Mouse (Mus musculus) hindlimb bud, embryonic 11.5 days (tissue): Measurements from ENCODE around the gene Zfr.
"Not testable (repeated sequence)": the region's sequence is repeated elsewhere in the genome, so short reads cannot be mapped to it uniquely, and the experiment has no call there.

Source experiments
- DNase-seq: peaks from one replicate; pipeline ENCODE4 v3.0.0-alpha.2; 2012; ENCODE audit warnings: low read depth, low spot score; ENCODE audit errors: extremely low spot score

Zfr gene

DNA sequence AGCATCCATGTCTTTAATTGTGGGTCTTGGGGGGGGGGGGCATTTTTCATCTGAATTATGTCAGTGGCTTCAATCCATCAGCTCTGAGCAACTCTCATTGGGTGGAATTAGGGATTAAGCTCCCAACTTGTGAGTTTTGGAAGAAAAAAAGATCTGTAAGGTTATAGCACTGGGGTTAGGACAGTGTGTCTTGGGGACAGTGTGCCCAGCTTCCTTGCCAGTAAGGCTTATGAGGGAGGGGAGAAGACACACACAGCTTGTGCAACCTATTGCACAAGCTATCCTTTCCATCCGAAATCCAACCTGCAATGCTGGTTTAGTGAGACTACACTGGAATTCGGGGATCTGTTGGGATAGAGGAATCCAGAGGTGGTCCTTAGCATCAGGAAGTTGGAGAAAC, 12.8 kb upstream of the Zfr start:
- no peak for DNase-seq

DNA sequence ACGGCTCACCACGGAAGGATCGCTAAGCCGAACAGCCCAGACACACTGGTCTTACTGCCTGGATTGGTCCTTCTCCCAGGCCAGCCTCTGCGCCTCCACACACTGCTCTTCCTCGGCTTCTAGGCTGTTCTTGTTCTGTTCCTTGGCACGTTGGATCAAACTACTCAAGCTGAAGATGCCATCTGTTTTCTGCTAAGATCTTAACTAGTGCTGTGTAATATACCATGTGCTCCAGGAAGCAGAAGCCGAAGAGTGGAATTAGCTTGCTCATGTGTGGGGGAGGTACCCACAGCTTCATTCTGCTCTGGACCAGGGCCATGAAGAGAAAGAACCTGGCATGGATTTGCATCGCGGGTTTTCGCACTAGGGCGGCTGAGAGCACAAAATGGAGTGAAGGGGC, 11.2 kb upstream of the Zfr start:
- DNase-seq: no peak

DNA sequence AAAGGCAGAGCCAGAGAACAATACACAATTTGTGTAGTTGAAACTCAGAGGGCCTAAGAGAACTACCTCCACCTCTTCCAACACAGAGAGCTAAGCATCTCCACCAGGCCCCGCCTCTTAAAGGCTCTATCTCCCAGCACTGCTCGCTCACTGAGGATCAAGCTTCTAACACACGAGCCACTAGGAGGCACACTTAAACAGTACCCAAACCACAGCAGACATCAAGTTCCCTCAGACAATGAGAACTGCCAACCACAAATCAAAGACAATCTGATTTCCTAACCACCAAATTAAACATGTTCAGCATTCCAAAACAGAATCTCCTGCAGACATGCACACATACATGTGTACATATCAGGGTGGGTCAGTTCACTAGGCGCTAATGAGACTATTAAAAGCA, 9.4 kb upstream of the Zfr start:
- no peak for DNase-seq

DNA sequence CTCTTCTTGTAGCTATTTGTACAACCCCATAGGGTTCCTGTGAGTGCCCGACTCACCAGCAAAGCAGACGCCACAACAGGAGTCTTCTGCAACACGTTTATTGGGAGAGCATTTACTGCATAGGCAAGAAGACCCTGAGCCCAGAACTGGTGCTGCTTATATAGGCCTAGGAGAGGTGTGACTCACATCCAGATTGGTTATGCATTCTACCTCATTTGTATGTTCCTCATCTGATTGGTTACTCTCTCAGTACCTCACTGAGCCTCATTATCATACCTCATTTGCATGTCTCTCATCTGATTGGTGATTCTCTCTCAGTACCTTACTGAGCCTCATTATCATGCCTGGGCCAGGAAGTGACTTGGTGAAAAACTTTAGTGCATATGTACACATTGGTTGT, 8.7 kb upstream of the Zfr start:
- DNase-seq: not testable (repeated sequence)

DNA sequence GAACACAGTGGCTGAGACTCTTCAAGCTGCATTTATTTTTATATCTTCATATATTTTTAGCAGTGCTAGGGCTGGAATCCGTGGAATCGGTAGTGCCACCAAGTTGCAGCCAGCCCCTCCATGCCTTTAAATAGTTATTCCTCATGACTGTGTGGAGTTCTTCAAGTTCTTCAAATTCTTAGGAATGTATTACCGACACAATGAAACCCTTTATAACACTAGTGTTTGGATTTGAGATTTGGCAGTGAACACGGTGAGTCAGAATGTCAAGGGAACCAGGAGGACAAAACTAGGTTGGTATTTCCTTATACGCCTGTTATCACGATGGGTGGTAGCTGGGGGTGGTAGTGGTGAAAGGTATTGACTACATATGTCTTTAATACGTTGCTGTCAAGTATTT, 6.4 kb upstream of the Zfr start:
- no peak for DNase-seq

DNA sequence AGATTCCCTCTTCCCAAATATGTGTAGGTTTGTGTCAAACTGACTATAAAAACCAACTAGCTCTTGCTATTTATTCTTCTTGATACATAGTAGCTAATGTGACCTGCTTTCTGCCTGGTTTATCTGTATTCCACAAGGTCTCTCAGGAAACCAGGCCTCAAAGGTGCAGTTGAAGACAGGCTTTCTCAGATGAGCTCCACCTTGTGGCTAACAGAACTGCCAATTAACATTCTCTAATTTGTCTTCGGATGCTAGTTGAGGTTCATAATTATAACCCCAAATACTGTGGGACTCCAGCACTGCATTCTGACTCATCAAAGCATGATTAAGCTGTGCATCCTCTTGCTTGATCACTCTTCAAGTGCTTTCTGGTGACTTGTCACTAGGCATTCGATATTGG, 4.2 kb upstream of the Zfr start:
- DNase-seq: no peak

DNA sequence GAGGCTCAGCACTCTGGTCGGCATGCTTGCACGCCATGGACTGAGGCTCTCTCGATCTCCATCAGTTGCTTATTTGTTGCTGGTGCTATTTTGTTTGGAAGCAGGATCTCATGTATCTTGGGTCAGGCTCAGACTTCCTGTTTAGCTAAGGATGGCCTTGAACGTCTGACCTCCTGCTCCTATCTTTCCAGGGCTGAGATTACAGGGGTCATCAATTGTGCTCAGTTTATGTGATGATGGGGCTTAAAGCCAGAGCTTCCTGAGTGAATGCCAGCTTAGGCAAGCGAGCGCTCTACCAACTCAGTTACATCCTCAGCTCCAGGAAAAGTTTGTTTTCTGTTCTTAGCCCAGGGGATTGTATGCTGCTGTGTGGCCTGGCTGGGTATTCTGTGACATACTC, 3.1 kb upstream of the Zfr start:
- DNase-seq: no peak

DNA sequence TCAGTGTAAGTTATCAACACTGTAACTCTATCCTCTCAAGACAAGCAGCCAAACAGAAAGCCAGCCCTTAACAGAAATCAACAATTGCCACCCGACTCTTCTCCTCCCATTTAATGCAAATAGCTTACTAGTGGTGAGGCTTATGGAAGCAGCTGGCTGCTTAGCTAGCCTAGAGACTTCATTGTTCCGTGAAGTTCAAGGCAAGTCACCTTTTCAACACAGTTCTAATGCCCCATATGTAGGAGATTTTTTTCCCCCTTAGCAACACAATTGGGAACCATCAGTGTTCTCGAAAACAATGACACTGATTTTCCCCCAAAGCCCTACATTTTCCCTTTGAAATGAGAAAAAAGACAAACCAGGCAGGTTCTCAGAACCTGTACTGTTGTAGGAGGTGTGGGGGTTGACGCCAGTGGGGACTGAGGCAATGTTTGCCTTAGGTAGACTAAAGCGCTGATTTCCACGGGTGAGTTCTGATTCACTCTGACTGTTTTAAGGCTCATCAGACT, 1.9 kb upstream of the Zfr start:
- DNase-seq: no peak

DNA sequence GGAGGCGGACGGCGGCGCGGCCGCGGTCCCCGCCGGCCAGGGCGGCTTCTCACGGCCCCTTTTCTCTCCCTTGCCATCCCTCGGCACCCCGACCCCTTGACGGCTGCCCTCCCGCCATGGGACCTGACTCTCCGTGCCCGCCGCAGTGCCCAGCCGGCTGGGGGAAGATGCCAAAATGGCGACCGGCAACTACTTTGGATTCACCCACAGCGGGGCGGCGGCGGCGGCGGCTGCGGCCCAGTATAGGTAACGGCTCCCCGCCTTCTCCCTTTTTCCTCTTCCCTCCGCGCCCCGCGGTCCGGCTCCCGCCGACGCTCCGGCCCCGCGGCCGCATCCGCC, 431 bp downstream of the Zfr start:
- no peak for DNase-seq

DNA sequence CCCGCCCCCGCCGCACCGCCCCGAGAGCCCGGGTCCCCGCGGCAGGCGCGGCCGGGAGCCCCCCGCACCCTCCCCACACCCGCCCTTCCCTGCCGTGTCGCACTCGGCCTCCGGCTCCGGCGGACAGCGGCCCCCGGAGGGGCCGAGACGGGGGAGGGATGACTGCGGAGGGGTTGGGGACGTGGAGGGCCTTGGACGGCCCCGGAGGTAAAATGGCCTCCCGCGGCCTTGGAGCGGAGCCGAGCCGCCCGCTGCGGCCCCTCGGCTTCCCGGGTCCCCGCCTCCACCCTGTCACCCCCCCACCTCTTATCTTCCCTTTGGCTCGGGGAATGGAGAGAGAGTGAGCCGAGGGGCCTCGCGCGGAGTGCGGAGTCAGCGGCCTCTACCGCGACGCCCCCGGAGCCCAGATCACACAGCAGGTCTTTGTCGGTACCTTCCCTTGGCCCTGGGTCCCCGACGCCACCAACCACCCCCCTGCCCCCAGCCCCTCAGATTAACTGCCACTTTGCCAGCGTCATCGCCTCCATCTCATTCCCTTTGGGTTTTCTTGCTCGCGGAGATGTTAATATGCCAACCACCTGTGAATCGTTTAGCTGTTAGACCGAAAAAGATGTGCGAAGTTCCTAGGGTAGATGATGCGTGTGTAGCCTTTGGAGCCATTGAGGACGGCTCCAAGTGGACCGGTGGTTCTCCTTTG, 949 bp downstream of the Zfr start:
- DNase-seq: no peak

DNA sequence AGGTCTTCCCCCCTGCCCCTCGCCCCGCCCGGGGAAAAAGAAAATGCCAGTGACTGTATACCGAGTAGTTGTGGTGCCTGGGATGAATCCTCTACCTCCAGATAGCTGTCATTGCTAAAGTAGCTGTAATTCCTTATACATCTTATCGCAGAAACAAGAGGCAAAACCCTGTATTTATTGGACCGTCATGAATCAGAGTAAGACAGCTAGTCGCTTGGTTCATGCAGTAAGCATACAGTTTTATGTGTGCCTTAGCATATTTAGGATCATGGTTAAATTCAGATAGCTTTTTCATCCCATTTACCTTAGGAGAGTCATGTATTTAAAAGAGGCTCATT, 1.5 kb downstream of the Zfr start:
- DNase-seq: no peak

DNA sequence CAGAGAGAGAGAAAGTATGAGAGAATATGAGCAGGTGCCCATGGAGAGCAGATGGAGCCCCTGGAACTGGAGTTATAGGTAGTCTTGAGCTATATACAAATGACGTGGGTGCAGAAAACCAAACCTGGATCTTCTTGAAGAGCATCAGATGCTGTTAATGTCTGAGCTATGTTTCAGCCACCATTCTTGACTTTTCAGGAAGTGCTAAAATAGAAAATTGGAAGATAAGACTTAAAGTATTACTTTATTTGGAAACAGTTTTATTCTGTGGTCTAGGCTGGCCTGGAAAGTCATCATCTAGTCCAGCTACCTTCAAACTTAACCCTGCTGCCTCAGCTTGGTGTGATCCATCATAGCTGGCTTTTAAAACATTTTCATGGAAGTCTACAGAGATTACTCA, 7.3 kb downstream of the Zfr start:
- no peak for DNase-seq

DNA sequence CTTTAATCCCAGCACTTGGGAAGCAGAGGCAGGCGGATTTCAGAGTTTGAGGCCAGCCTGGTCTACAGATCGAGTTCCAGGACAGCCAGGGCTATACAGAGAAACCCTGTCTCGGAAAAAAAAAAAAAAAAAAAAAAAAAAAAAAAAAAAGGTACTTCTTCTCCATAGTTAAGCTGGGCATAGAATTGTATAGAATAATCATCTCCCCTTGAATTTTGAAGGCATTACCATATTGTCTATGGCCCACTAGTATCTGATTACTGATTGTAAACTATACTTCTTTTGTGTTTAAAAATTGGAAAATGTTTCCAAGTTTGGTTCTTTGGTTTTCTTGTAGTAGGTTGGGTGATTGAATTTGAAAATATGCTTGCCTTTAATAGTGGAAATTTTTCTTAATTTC, 13.2 kb downstream of the Zfr start:
- not testable (repeated sequence) for DNase-seq

DNA sequence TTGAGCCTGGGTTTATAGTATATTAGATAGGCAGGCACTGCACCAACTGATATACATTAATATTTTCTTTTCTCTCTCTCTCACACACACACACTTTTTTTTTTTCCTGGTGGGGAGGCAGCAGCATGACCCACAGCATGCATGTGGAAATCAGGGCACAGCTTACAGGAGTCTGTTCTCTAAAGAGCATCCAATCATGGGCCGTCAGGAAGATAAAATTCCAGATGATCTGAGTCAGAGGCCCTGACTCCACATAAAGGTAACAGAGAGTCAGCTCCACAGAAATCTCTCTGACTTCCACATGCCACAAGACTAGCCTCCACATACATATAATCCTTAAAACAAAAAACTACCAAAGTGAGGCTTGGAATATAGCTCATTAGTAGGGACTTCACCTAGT, 16.9 kb downstream of the Zfr start:
- no peak for DNase-seq

DNA sequence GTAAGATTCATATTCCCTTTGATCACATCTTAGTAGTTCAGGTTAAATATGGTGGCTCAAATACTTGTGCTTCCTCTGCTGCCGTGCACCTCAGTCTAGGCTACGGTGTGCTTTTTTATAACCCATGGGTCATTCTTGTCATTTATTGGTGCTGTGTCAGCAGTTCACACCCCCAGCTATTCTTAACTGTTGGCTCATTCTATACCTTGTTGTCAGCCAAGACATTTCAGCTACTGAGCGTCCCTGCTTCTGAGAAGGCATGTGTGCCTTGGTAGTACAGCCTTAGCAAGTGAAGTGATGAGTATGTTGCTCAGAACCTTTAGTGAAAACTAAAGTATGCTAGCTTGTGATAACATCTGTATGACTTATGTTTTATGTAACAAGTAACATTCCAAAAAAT, 17.7 kb downstream of the Zfr start:
- no peak for DNase-seq

DNA sequence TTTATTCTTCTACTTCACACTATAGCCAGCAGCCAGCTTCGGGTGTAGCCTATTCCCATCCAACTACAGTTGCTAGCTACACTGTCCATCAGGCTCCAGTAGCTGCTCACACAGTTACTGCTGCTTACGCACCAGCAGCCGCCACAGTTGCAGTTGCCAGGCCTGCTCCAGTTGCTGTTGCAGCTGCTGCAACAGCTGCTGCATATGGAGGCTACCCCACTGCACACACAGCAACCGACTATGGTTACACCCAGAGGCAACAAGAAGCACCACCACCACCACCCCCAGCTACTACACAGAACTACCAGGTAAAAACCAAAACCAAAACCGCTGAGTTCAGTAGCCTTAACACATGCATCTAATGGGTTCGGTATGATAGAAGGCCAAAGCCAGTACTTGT, 18.7 kb downstream of the Zfr start:
- no peak for DNase-seq

DNA sequence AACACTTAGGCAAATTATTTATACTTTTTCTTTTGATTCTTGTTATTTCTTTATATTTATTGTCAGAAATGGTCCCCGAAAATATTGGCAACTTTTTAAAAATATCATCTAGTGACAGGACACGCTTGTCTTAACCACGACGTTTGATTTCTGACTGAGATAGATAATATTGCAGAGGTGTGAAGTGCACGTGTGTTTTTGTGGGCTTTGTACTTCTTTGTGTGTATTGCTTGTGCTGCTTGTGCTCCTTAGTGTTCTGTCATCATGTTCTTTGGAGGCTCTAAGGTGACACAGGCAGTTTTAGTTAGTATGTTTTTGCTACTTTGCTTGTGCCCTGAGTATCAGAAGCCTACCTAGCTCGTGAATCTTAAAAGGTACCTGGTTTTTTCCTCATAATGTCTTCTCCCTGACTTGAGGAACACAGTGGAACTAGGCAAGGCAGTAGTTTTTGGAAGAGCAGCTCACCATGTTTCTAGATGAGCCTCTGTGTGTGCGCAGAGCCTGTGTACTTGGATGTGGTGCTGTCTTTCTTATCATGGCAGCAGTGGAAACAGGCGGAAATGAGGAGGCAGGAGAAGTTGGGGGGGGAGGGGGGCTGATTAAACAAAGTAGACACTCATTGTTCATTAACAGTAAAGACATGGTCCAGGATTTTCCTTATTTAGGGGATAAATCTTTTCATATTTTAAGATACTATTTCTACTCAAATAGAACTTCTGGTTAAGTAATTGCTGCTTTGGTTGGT, 23.5 kb downstream of the Zfr start:
- no peak for DNase-seq

DNA sequence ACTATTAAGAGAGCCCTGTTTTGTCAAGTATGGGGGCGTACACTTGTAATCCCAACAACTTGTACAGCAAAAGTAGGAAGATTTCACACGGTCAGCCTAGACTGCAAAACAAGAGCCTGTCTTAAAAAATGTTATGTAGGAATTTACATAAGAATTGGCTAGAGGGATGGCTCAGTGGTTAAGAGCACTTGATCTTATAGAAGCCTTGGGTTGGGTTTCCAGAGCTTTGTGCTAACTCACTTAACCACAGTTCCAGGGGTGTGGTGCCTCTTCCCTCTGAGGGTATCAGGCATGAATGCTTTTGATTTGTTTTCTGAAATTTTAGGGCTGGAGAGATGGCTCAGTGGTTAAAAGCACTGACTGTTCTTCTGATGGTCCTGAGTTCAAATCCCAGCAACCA, 29.8 kb downstream of the Zfr start:
- DNase-seq: no peak

DNA sequence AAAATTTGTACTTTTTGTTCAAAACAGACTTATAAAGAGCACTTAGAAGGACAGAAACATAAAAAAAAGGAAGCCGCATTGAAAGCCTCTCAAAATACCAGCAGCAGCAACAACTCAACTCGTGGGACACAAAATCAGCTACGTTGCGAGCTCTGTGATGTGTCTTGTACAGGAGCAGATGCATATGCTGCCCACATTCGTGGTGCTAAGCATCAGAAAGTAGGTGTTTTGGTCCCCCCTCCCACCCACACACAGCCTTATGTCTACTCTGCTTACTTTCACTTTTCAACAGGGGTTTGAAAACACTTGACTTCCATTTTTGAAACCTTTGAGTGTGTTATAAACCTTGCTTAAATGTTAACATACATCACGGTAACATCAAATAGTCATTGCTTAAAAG, 31.9 kb downstream of the Zfr start:
- DNase-seq: no peak

DNA sequence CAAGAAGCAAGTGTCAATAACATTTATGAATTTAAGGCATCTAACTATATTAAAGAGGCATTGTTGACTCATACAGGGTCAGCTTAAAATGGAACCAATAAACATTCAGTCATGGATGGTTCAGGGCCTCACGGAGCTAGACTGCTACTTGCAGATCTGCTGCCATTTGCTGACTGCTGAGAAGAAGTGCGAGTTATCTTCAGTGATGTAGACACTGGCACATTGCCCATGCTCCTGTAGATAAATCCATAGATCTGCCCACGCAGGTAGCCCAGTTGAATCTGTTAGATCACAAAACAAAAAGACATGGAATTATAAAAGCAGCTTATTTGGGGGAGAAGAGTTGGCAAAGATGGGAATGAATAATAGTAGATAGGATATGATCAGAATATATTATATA, 36.1 kb downstream of the Zfr start:
- DNase-seq: no peak

DNA sequence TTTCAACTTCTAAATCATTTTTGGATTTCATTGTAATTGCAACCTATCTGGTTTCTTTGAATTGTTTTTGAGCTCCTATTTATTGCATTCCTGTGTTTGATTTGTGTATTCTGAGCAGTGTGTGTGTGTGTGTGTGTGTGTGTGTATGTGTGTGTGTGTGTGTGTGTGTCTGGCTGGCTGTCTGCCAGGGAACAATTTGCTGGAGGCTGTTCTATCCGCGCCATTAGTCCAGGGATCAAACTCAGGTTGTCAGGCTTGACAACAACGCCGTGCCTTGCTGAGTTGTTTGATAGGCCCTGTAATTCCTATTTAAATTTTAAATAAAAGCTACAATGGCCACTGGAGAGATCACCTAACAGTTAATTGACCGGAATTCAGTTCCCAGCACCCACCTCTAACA, 60.5 kb downstream of the Zfr start:
- DNase-seq: no peak

DNA sequence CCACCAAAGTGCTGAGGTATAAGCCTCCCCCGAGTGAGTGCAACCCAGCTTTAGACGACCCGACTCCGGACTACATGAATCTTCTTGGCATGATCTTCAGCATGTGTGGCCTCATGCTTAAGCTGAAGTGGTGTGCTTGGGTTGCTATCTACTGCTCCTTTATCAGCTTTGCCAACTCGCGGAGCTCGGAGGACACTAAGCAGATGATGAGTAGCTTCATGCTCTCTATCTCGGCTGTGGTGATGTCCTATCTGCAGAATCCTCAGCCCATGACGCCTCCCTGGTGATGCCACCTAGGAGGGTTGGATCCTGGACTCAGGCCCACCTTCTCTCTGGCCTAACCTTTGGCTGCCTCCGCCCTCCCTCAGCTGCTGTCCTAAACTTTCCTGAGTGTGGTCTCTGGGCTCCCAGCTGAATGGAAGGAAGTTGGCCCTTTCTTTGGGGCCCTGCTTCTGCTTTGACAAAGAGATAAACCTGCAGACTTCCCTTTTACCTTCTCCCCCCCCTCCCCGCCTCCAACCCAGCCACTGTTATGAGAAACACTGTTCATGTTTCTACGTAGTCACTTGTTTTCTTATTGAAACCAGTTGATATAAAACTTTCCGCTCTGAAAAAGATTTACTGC, 63.7 kb downstream of the Zfr start:
- DNase-seq: not testable (repeated sequence)
